Mouse (Mus musculus): ENCODE data around the gene Synj1. TPM values are rescaled to one million over a fixed set of nuclear protein-coding genes. Genes with fewer than 3 reads are reported as not detected.

Synj1 gene
- polyA plus RNA-seq, 1 experiment from 2014 or later: 16.6 TPM

DNA sequence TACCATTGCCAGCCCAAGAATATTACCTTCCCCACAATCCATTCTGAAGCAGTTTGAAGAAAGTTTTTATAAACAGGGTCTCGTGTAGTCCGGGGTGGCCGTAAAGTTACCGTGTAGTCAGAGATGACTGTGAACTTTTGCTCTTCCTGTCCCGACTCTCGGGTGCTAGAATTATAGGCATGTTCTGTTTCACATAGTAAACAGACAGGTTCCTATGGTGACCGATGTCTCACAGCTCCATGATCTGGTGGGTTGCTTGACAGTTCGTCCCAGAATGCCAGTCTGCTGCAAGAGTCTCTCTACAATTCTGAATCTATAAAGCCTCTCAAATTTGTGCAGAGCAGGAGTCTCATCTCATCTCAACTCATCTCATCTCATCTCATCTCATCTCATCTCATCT lies 119.0 kb downstream of the Synj1 start:
- no peaks in the 10 kb centered on the region; the same call in 1 of the 2 replicates for H3K4me1 ChIP-seq (replicated peaks; ENCODE audit: control insufficient read depth, insufficient read depth, low read length)
- WGBS: 15% methylated on average over 8 of the region's 8 CpGs
- no peak overlapping the region; the same call in 1 of the 2 replicates for H3K4me2 ChIP-seq (replicated peaks; ENCODE audit: low read depth)
- no peak for TF ChIP-seq CTCF (IDR thresholded peaks at IDR 0.05; ENCODE audit: low read depth)
- no peak for ATAC-seq
- H3K27ac ChIP-seq (ENCODE audit: low read depth, low read length): no peak overlapping the region
- no peaks in the 10 kb centered on the region for H3K36me3 ChIP-seq (ENCODE audit: control insufficient read depth, insufficient read depth)
- no peak overlapping the region for H3K4me3 ChIP-seq (ENCODE audit: low read depth, low read length)
- no peak overlapping the region for H3K9ac ChIP-seq (ENCODE audit: low read depth, low read length)
- H3K9me3 ChIP-seq (ENCODE audit: control insufficient read depth): no peaks in the 10 kb centered on the region
- H3K27me3 ChIP-seq (replicated peaks; ENCODE audit: control insufficient read depth, insufficient read depth, low read length): 0 out of 2 replicates have a peak, but pooled peaks cover 4% of the 10 kb centered on the region

DNA sequence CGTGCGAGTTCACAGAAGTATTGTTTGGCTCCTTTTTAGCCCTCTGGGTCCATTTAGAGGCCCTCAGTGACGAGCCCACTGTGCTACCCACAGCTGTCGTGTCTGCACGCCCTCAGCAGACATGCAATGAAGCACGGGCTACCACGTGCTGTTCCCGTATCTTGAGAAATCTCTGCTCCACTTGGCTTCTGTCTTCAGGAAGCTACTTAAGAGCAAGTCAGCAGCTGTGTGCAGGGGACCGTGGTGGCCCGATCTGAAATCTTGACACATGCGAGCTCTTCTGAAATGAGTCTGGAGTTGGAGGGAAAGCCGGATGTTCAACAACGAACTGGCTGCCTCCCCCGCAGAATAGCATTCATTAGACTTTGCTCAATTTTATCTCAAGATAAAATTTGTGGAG lies 119.5 kb downstream of the Synj1 start:
- Histone ChIP-seq H3K4me2 (replicated peaks; ENCODE audit: low read depth) (no peak overlapping the region; the same call in 1 of the 2 replicates), H3K27ac (ENCODE audit: low read depth, low read length) (no peak overlapping the region)
- 50% methylated on average over 14 of the region's 14 CpGs for WGBS

DNA sequence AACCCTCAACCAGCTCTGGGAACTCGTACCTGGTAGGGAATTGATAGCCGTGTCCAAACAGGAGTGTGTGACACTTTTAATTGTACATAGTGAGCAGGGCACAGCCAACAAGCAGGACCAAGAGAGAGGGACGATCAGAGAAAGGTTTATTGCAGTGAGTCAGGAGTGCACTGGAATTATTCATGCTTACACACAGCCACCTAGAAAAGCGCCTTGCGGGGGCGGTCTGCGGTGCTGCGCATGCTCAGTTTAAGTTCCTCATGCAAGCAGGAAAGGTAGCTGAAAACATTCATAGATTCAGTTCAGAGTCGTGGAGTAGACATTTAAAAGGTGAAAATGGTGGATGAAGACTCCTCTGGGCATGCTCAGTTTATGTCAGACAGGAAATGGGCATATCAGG lies 120.4 kb downstream of the Synj1 start:
- Histone ChIP-seq H3K4me3 (ENCODE audit: low read depth, low read length) (no peak overlapping the region), H3K9me3 (ENCODE audit: control insufficient read depth) (no peaks in the 10 kb centered on the region), H3K4me2 (replicated peaks; ENCODE audit: low read depth) (no peak overlapping the region), H3K36me3 (ENCODE audit: control insufficient read depth, insufficient read depth) (no peaks in the 10 kb centered on the region), H3K4me1 (replicated peaks; ENCODE audit: control insufficient read depth, insufficient read depth, low read length) (no peaks in the 10 kb centered on the region; the same call in 1 of the 2 replicates), H3K27me3 (replicated peaks; ENCODE audit: control insufficient read depth, insufficient read depth, low read length) (0 out of 2 replicates have a peak, but pooled peaks cover 4% of the 10 kb centered on the region), H3K9ac (ENCODE audit: low read depth, low read length) (no peak overlapping the region), H3K27ac (ENCODE audit: low read depth, low read length) (no peak overlapping the region)
- no peak for TF ChIP-seq CTCF (IDR thresholded peaks at IDR 0.05; ENCODE audit: low read depth)
- 84% methylated on average over 9 of the region's 9 CpGs for WGBS
- no peak for ATAC-seq

More for the DNA sequence above, 119.5 kb downstream of the Synj1 start:
- H3K4me1 ChIP-seq (replicated peaks; ENCODE audit: control insufficient read depth, insufficient read depth, low read length): no peaks in the 10 kb centered on the region; the same call in 1 of the 2 replicates
- 0 out of 2 replicates have a peak, but pooled peaks cover 4% of the 10 kb centered on the region for H3K27me3 ChIP-seq (replicated peaks; ENCODE audit: control insufficient read depth, insufficient read depth, low read length)
- no peak overlapping the region for H3K4me3 ChIP-seq (ENCODE audit: low read depth, low read length)
- ATAC-seq: no peak
- H3K36me3 ChIP-seq (ENCODE audit: control insufficient read depth, insufficient read depth): no peaks in the 10 kb centered on the region
- no peak overlapping the region for H3K9ac ChIP-seq (ENCODE audit: low read depth, low read length)
- H3K9me3 ChIP-seq (ENCODE audit: control insufficient read depth): no peaks in the 10 kb centered on the region
- TF ChIP-seq CTCF (IDR thresholded peaks at IDR 0.05; ENCODE audit: low read depth): no peak

Small RNA genes within 50 kb of the gene (microRNA-seq; reads per million reads assigned to microRNA genes)
- not detected for gene Gm22933

Other genes starting within 250 kb of the Synj1 start
- gene Urb1, start 200.9 kb downstream of the Synj1 start, polyA plus RNA-seq (2015; fragmentation: Nextera tagmentation; extraction: Ambion mirVana): 2.4 and 2.6 TPM in 2 replicates
- gene Eva1c, start 184.6 kb downstream of the Synj1 start, polyA plus RNA-seq (2015; fragmentation: Nextera tagmentation; extraction: Ambion mirVana): 0.68 and 0.69 TPM in 2 replicates
- gene Cfap298, start 76.2 kb downstream of the Synj1 start, polyA plus RNA-seq (2015; fragmentation: Nextera tagmentation; extraction: Ambion mirVana): 20.1 and 22.1 TPM in 2 replicates
- gene Paxbp1, start 33.2 kb upstream of the Synj1 start, polyA plus RNA-seq (2015; fragmentation: Nextera tagmentation; extraction: Ambion mirVana): 17.3 and 19.1 TPM in 2 replicates
- 0.34 and 0.44 TPM in 2 replicates for gene 4932438H23Rik, start 83.8 kb upstream of the Synj1 start, polyA plus RNA-seq (2015; fragmentation: Nextera tagmentation; extraction: Ambion mirVana)
- gene Olig2, start 214.1 kb upstream of the Synj1 start, polyA plus RNA-seq (2015; fragmentation: Nextera tagmentation; extraction: Ambion mirVana): not detected in 2 replicates

Data from intestine, postnatal 0 days (tissue).